Mouse (Mus musculus) MEL (cell line): ENCODE measurements around the gene Lrrc18. TPM values are rescaled to one million over a fixed set of nuclear protein-coding genes. Genes with fewer than 3 reads are reported as not detected.

ENCODE experiments used
- DNase-seq: peaks from one replicate; pipeline ENCODE4 v3.0.0; 2011; ENCODE audit warnings: low read depth, low spot score
- H3K27ac ChIP-seq: 2 replicates; pipeline ENCODE4 v1.5.1; 2012; ENCODE audit warnings: low read depth, mild to moderate bottlenecking, control low read depth, low read length, moderate library complexity; ENCODE audit not compliant: control insufficient read depth
- H3K27me3 ChIP-seq, 2 experiments: fragments of 150-350 bp in 1 of 2; sonication (generic) in 1 of 2; 2 replicates each; pipeline ENCODE4 v1.6.1; 2012; ENCODE audit warnings: low read length in 2 of 2, mild to moderate bottlenecking in 2 of 2, improper control_type of control experiment in 1 of 2, moderate library complexity in 1 of 2; ENCODE audit not compliant: insufficient read depth in 2 of 2, control insufficient read depth in 1 of 2
- H3K36me3 ChIP-seq, 2 experiments: 2 replicates each; pipeline ENCODE4 v1.6.1; 2012 to 2014; ENCODE audit warnings: low read length in 2 of 2, improper control_type of control experiment in 1 of 2, inconsistent platforms in 1 of 2, mild to moderate bottlenecking in 1 of 2; ENCODE audit not compliant: insufficient read depth in 2 of 2, control insufficient read depth in 1 of 2
- H3K4me1 ChIP-seq, 2 experiments: fragments of 150-350 bp in 1 of 2; sonication (generic) in 1 of 2; 2 replicates each; pipeline ENCODE4 v1.6.1; 2012; ENCODE audit warnings: low read length in 2 of 2, improper control_type of control experiment in 1 of 2, mild to moderate bottlenecking in 1 of 2; ENCODE audit not compliant: insufficient read depth in 2 of 2, control insufficient read depth in 1 of 2
- H3K4me3 ChIP-seq, 2 experiments: fragments of 150-350 bp in 1 of 2; sonication (generic) in 1 of 2; 2 replicates each; pipeline ENCODE4 v1.5.1; 2012; ENCODE audit warnings: low read depth in 2 of 2, low read length in 2 of 2, mild to moderate bottlenecking in 2 of 2, moderate library complexity in 2 of 2, control low read depth in 1 of 2, improper control_type of control experiment in 1 of 2; ENCODE audit not compliant: control insufficient read depth in 1 of 2, insufficient read depth in 1 of 2
- H3K79me2 ChIP-seq: 2 replicates; pipeline ENCODE4 v1.6.1; 2012; ENCODE audit warnings: mild to moderate bottlenecking, low read length, moderate library complexity; ENCODE audit not compliant: control insufficient read depth, poor library complexity, insufficient read depth
- H3K9ac ChIP-seq: 2 replicates; pipeline ENCODE4 v1.6.1; 2012; ENCODE audit warnings: low read depth, mild to moderate bottlenecking, control low read depth, low read length, moderate library complexity; ENCODE audit not compliant: control insufficient read depth, poor library complexity, severe bottlenecking
- H3K9me3 ChIP-seq: fragments of 150-350 bp; sonication (generic); replicated peaks from 2 replicates; pipeline ENCODE4 v1.6.1; 2012; ENCODE audit warnings: mild to moderate bottlenecking, low read length, improper control_type of control experiment, moderate library complexity; ENCODE audit not compliant: insufficient read depth
- BHLHE40 ChIP-seq: IDR thresholded peaks from 2 replicates; pipeline ENCODE4 v1.6.1; 2012; ENCODE audit warnings: low read depth, mild to moderate bottlenecking, inconsistent platforms, low read length, improper control_type of control experiment, borderline replicate concordance
- CHD1 ChIP-seq: IDR thresholded peaks from 2 replicates; pipeline ENCODE4 v1.6.1; 2012; ENCODE audit warnings: low read depth, mild to moderate bottlenecking, inconsistent platforms, low read length, improper control_type of control experiment
- CHD2 ChIP-seq: IDR thresholded peaks from 2 replicates; pipeline ENCODE4 v1.6.1; 2011; ENCODE audit warnings: low read length, improper control_type of control experiment
- CTCF ChIP-seq, 3 experiments: IDR thresholded peaks in 2 of 3; conservative IDR thresholded peaks in 1 of 3; 2 replicates each; pipeline ENCODE4 v1.5.1; 2011 to 2012; ENCODE audit warnings: low read length in 3 of 3, low read depth in 2 of 3, mild to moderate bottlenecking in 2 of 3, improper control_type of control experiment in 1 of 3, inconsistent platforms in 1 of 3, mixed read lengths in 1 of 3, moderate library complexity in 1 of 3; ENCODE audit not compliant: control insufficient read depth in 1 of 3, insufficient read depth in 1 of 3, poor library complexity in 1 of 3, severe bottlenecking in 1 of 3
- ELF1 ChIP-seq: IDR thresholded peaks from 2 replicates; pipeline ENCODE4 v1.6.1; 2014; ENCODE audit warnings: low read depth, mild to moderate bottlenecking, inconsistent platforms, low read length, improper control_type of control experiment, moderate library complexity
- EP300 ChIP-seq, 2 experiments: IDR thresholded peaks; 2 replicates each; pipeline ENCODE4 v1.6.1; 2011; ENCODE audit warnings: improper control_type of control experiment in 2 of 2, low read length in 2 of 2, low read depth in 1 of 2, mild to moderate bottlenecking in 1 of 2
- ETS1 ChIP-seq: IDR thresholded peaks from 2 replicates; pipeline ENCODE4 v1.6.1; 2012; ENCODE audit warnings: low read depth, mild to moderate bottlenecking, inconsistent platforms, low read length, improper control_type of control experiment, moderate library complexity
- GABPA ChIP-seq: IDR thresholded peaks from 2 replicates; pipeline ENCODE4 v1.6.1; 2012; ENCODE audit warnings: low read depth, mild to moderate bottlenecking, inconsistent platforms, low read length, improper control_type of control experiment, moderate library complexity
- GATA1 ChIP-seq: IDR thresholded peaks from 2 replicates; pipeline ENCODE4 v1.6.1; 2011; ENCODE audit warnings: low read depth, low read length, improper control_type of control experiment
- JUND ChIP-seq: IDR thresholded peaks from 2 replicates; pipeline ENCODE4 v1.6.1; 2011; ENCODE audit warnings: low read depth, mild to moderate bottlenecking, improper control_type of control experiment, low read length
- MXI1 ChIP-seq: IDR thresholded peaks from 2 replicates; pipeline ENCODE4 v1.6.1; 2011; ENCODE audit warnings: mild to moderate bottlenecking, low read depth, low read length, improper control_type of control experiment
- MYC ChIP-seq: IDR thresholded peaks from 2 replicates; pipeline ENCODE4 v1.6.1; 2011; ENCODE audit warnings: low read depth, mild to moderate bottlenecking, low read length, improper control_type of control experiment, moderate library complexity
- NELFE ChIP-seq: IDR thresholded peaks from 2 replicates; pipeline ENCODE4 v1.6.1; 2011; ENCODE audit warnings: low read depth, low read length, improper control_type of control experiment
- NRF1 ChIP-seq: IDR thresholded peaks from 2 replicates; pipeline ENCODE4 v1.6.1; 2014; ENCODE audit warnings: low read depth, mild to moderate bottlenecking, inconsistent platforms, low read length, improper control_type of control experiment, moderate library complexity; ENCODE audit not compliant: poor library complexity, insufficient read depth, severe bottlenecking
- POLR2AphosphoS2 ChIP-seq: IDR thresholded peaks from 2 replicates; pipeline ENCODE4 v1.6.1; 2011; ENCODE audit warnings: low read length, improper control_type of control experiment
- POLR2AphosphoS5 ChIP-seq: IDR thresholded peaks from 2 replicates; pipeline ENCODE4 v1.6.1; 2012; ENCODE audit warnings: low read depth, borderline replicate concordance, mild to moderate bottlenecking, inconsistent platforms, low read length, moderate library complexity, mixed read lengths
- RCOR1 ChIP-seq: IDR thresholded peaks from 2 replicates; pipeline ENCODE4 v1.6.1; 2012; ENCODE audit warnings: low read depth, mild to moderate bottlenecking, inconsistent platforms, low read length, improper control_type of control experiment
- TBP ChIP-seq: IDR thresholded peaks from 2 replicates; pipeline ENCODE4 v1.8.0; 2011; ENCODE audit warnings: low read depth, low read length, improper control_type of control experiment
- TCF12 ChIP-seq: IDR thresholded peaks from 2 replicates; pipeline ENCODE4 v1.6.1; 2014; ENCODE audit warnings: low read depth, mild to moderate bottlenecking, inconsistent platforms, low read length, improper control_type of control experiment, moderate library complexity
- ZC3H11A ChIP-seq: IDR thresholded peaks from 2 replicates; pipeline ENCODE4 v1.6.1; 2012; ENCODE audit warnings: low read depth, mild to moderate bottlenecking, inconsistent platforms, low read length, improper control_type of control experiment
- ZKSCAN1 ChIP-seq: IDR thresholded peaks from 2 replicates; pipeline ENCODE4 v1.6.1; 2012; ENCODE audit warnings: low read depth, mild to moderate bottlenecking, inconsistent platforms, low read length, improper control_type of control experiment, moderate library complexity
- ZMIZ1 ChIP-seq: IDR thresholded peaks from 2 replicates; pipeline ENCODE4 v1.6.1; 2012; ENCODE audit warnings: low read depth, mild to moderate bottlenecking, inconsistent platforms, low read length, improper control_type of control experiment, moderate library complexity
- ZNF384 ChIP-seq: IDR thresholded peaks from 2 replicates; pipeline ENCODE4 v1.6.1; 2012; ENCODE audit warnings: low read depth, mild to moderate bottlenecking, inconsistent platforms, low read length, improper control_type of control experiment
- polyA plus RNA-seq, 2 experiments: library from polyadenylated mRNA; stranded (reverse) in 1 of 2; unstranded in 1 of 2; fragments of >175 nt in 1 of 2; fragments of >200 nt in 1 of 2; gene quantifications; 2 replicates each; pipeline versions ENCODE4 v1.2.1 to v1.2.4; 2012; ENCODE audit warnings: low replicate concordance in 2 of 2, low read depth in 1 of 2; ENCODE audit not compliant: insufficient read length in 2 of 2, insufficient read depth in 1 of 2, missing spikeins in 1 of 2
- total RNA-seq: library from RNA; depleted of rRNA; stranded (reverse); fragments of 300-350 nt; gene quantifications from 2 replicates; pipeline ENCODE4 v1.2.3, GENCODE M21; 2012; rRNA removed

The Lrrc18 gene
- not detected in 2 replicates for total RNA-seq
- polyA plus RNA-seq = under 1 TPM in 1 of 2 experiments, not detected in 1; 0.03 TPM

GRCm38 (mm10) chr14:32991082-32991481 lies at the start of gene Lrrc18:
Gene Lrrc18 (plus strand): TSS chr14:32991382.
- TF ChIP-seq GATA1 = no peak
- no peak for TF ChIP-seq RCOR1
- no peak for TF ChIP-seq EP300 (IDR thresholded peaks at IDR 0.05; ENCODE audit: low read depth in 1 of 2, low read length in 2 of 2)
- no peak for TF ChIP-seq MYC
- no peak for TF ChIP-seq MXI1
- TF ChIP-seq ZC3H11A = no peak
- TF ChIP-seq ZKSCAN1 = no peak
- no peak for TF ChIP-seq NRF1
- no peak for TF ChIP-seq NELFE
- TF ChIP-seq JUND = no peak
- no peak for DNase-seq
- peaks cover 0 to 2% of the 10 kb centered on the region in 2 experiments; a peak in 1 of 4 replicates for H3K36me3 ChIP-seq

GRCm38 (mm10) chr14:32947512-32947911 lies 43.7 kb upstream of the Lrrc18 start:
- H3K27ac ChIP-seq = no peak overlapping the region
- no peaks in the 10 kb centered on the region for H3K27me3 ChIP-seq
- no peaks in the 10 kb centered on the region for H3K79me2 ChIP-seq
- no peak overlapping the region for H3K4me3 ChIP-seq
- no peaks in the 10 kb centered on the region for H3K9me3 ChIP-seq
- TF ChIP-seq BHLHE40 (no peak), TCF12 (no peak), ZMIZ1 (no peak), NRF1 (no peak), CHD1 (no peak), CTCF (IDR thresholded peaks at IDR 0.05 in 2 of 3, conservative IDR thresholded peaks at IDR 0.05 in 1 of 3; ENCODE audit: control insufficient read depth in 1 of 3, insufficient read depth in 1 of 3, low read depth in 2 of 3, low read length in 3 of 3, poor library complexity in 1 of 3, severe bottlenecking in 1 of 3) (no peak), ETS1 (no peak), JUND (no peak), EP300 (IDR thresholded peaks at IDR 0.05; ENCODE audit: low read depth in 1 of 2, low read length in 2 of 2) (no peak), GABPA (no peak), ELF1 (no peak), POLR2AphosphoS5 (no peak), POLR2AphosphoS2 (no peak), MXI1 (no peak), TBP (no peak), ZNF384 (no peak), CHD2 (no peak)
- no peak overlapping the region for H3K9ac ChIP-seq
- H3K4me1 ChIP-seq = no peaks in the 10 kb centered on the region
- no peaks in the 10 kb centered on the region for H3K36me3 ChIP-seq
- no peak for DNase-seq

More at GRCm38 (mm10) chr14:32991082-32991481, at the start of gene Lrrc18:
- H3K4me1 ChIP-seq = no peaks in the 10 kb centered on the region
- H3K79me2 ChIP-seq = no peaks in the 10 kb centered on the region
- H3K27ac ChIP-seq = no peak within 1 kb of the TSS
- H3K9ac ChIP-seq = no peak within 1 kb of the TSS
- H3K9me3 ChIP-seq = no peaks in the 10 kb centered on the region
- no peaks in the 10 kb centered on the region for H3K27me3 ChIP-seq
- no peak within 1 kb of the TSS for H3K4me3 ChIP-seq
